Mouse (Mus musculus) heart, embryonic 11.5 days (tissue): ENCODE results near the gene Etfbkmt. TPM values are rescaled to one million over a fixed set of nuclear protein-coding genes. Genes with fewer than 3 reads are reported as not detected.

Experiments
- polyA plus RNA-seq: library from polyadenylated mRNA; unstranded; fragments of >200 nt; fragmentation: Nextera tagmentation; extraction: Ambion mirVana; gene quantifications from 2 replicates; pipeline ENCODE4 v1.2.1, GENCODE M21; 2014

Gene Etfbkmt
- polyA plus RNA-seq, 1 experiment from 2014 or later = 13.8 TPM

Other genes starting within 250 kb of the Etfbkmt start
- gene Caprin2, start 243.6 kb upstream of the Etfbkmt start, polyA plus RNA-seq = 9.6 and 10.6 TPM in 2 replicates
- gene Sinhcaf, start 193.4 kb upstream of the Etfbkmt start, polyA plus RNA-seq = 104 and 113 TPM in 2 replicates
- gene Dennd5b, start 38.2 kb upstream of the Etfbkmt start, polyA plus RNA-seq = 8.4 and 11.1 TPM in 2 replicates
- gene Gm10203, start 9.7 kb upstream of the Etfbkmt start, polyA plus RNA-seq = not detected in 2 replicates
- gene Amn1, start 48.9 kb downstream of the Etfbkmt start, polyA plus RNA-seq = 24.8 and 28.0 TPM in 2 replicates
- 29.7 and 37.7 TPM in 2 replicates for gene Resf1, start 169.6 kb downstream of the Etfbkmt start, polyA plus RNA-seq